Mouse (Mus musculus): ENCODE data around the gene Hist3h2ba.

GRCm38 (mm10) chr11:58904838-58905237 is 43.9 kb upstream of the Hist3h2ba start:
- TF ChIP-seq CTCF (conservative IDR thresholded peaks at IDR 0.05; ENCODE audit: low read length) (no peak), POU5F1 (IDR thresholded peaks at IDR 0.05; ENCODE audit: borderline replicate concordance, low read length) (no peak)

Measured in E14TG2a.4 (cell line).